Mouse (Mus musculus) CD4-positive, CD25-positive, alpha-beta regulatory T cell, adult 2 months (primary cell): Measurements from ENCODE around the gene AY358078.
"Not testable (repeated sequence)": the region's sequence is repeated elsewhere in the genome, so short reads cannot be mapped to it uniquely, and the experiment has no call there.

Experiments
- DNase-seq: peaks from one replicate; pipeline ENCODE4 v3.0.0-alpha.2; 2012; ENCODE audit warnings: low read depth, low spot score

AY358078 gene

GRCm38 (mm10) chr14:51799746-51800145 is at the start of gene AY358078:
TSS of gene AY358078 (plus strand) at chr14:51800046.
- DNase-seq = no peak

- no peak for DNase-seq
These were observed 43.9 kb upstream of the AY358078 start for GRCm38 (mm10) chr14:51755944-51756343.

- peak; percentile 22 for DNase-seq
These were observed 28.5 kb upstream of the AY358078 start for GRCm38 (mm10) chr14:51771378-51771777.

GRCm38 (mm10) chr14:51773490-51773889 is 26.4 kb upstream of the AY358078 start, which contains the start of gene Ang4:
TSS of gene Ang4 (minus strand) at chr14:51773590.
- DNase-seq = no peak

- DNase-seq = no peak
These were observed 22.1 kb upstream of the AY358078 start for GRCm38 (mm10) chr14:51777791-51778190.

GRCm38 (mm10) chr14:51778865-51779481 is 20.9 kb upstream of the AY358078 start:
- DNase-seq = no peak

GRCm38 (mm10) chr14:51786335-51786734 is 13.5 kb upstream of the AY358078 start:
- DNase-seq = no peak

GRCm38 (mm10) chr14:51787061-51787460 is 12.8 kb upstream of the AY358078 start:
- DNase-seq = no peak

- DNase-seq = peak; percentile 48
These were observed 10.7 kb upstream of the AY358078 start for GRCm38 (mm10) chr14:51789196-51789595.

GRCm38 (mm10) chr14:51794106-51794505 is 5.7 kb upstream of the AY358078 start:
- no peak for DNase-seq

GRCm38 (mm10) chr14:51826625-51827024 is 26.8 kb downstream of the AY358078 start:
- no peak for DNase-seq

- DNase-seq = peak; percentile 37
These were observed 28.0 kb downstream of the AY358078 start for GRCm38 (mm10) chr14:51827842-51828241.

GRCm38 (mm10) chr14:51829188-51829587 is 29.3 kb downstream of the AY358078 start:
- no peak for DNase-seq

GRCm38 (mm10) chr14:51838480-51838879 is 38.6 kb downstream of the AY358078 start:
- DNase-seq = peak; percentile 29

- peak; percentile 25 for DNase-seq
These were observed 42.4 kb downstream of the AY358078 start for GRCm38 (mm10) chr14:51842250-51842649.

- DNase-seq = peak; percentile 59
These were observed 42.9 kb downstream of the AY358078 start for GRCm38 (mm10) chr14:51842781-51843180.

- DNase-seq = no peak
These were observed 44.0 kb downstream of the AY358078 start for GRCm38 (mm10) chr14:51843882-51844281.

GRCm38 (mm10) chr14:51846566-51846965 is 46.7 kb downstream of the AY358078 start:
- DNase-seq = no peak

- peak; percentile 46 for DNase-seq
These were observed 51.2 kb downstream of the AY358078 start for GRCm38 (mm10) chr14:51851006-51851405.

GRCm38 (mm10) chr14:51853399-51853798 is 53.6 kb downstream of the AY358078 start, which contains the start of gene Ear6:
TSS of gene Ear6 (plus strand) at chr14:51853699.
- DNase-seq = no peak

- DNase-seq = not testable (repeated sequence)
These were observed 55.4 kb downstream of the AY358078 start for GRCm38 (mm10) chr14:51855280-51855679.

GRCm38 (mm10) chr14:51863603-51864002 is 63.8 kb downstream of the AY358078 start:
- peak; percentile 26 for DNase-seq

- DNase-seq = no peak
These were observed 70.9 kb downstream of the AY358078 start for GRCm38 (mm10) chr14:51870756-51871155.

- DNase-seq = no peak
These were observed 71.9 kb downstream of the AY358078 start for GRCm38 (mm10) chr14:51871741-51872140.
